Mouse (Mus musculus) CH12.LX (cell line): ENCODE measurements at regions not wholly inside any gene's neighbourhood (a gene's known extent, or its start where the extent isn't known, plus 50 kb on each side); places are given as distances from the start of the nearest gene placed in this dataset.

Source experiments
- DNase-seq: peaks from one replicate; pipeline ENCODE4 v3.0.0-alpha.2; 2013; ENCODE audit errors: extremely low read depth
- H3K27ac ChIP-seq: 2 replicates; pipeline ENCODE4 v1.5.1; 2012; ENCODE audit warnings: low read depth, mild to moderate bottlenecking, control low read depth, moderate library complexity; ENCODE audit not compliant: insufficient read depth
- H3K27me3 ChIP-seq: replicated peaks from 2 replicates; pipeline ENCODE3; 2012; ENCODE audit warnings: inconsistent platforms
- H3K36me3 ChIP-seq, 2 experiments: replicated peaks in 1 of 2; 2 replicates each; pipeline versions ENCODE3 to v1.6.1; 2012; ENCODE audit warnings: inconsistent platforms in 1 of 2, low read length in 1 of 2, mild to moderate bottlenecking in 1 of 2, mixed read lengths in 1 of 2, moderate library complexity in 1 of 2; ENCODE audit not compliant: control insufficient read depth in 1 of 2, insufficient read depth in 1 of 2
- H3K4me1 ChIP-seq, 2 experiments: 2 replicates each; pipeline ENCODE4 v1.6.1; 2012; ENCODE audit warnings: inconsistent platforms in 1 of 2, moderate library complexity in 1 of 2; ENCODE audit not compliant: insufficient read depth in 2 of 2, control insufficient read depth in 1 of 2
- H3K4me2 ChIP-seq: 2 replicates; pipeline ENCODE4 v1.6.1; 2012; ENCODE audit warnings: low read depth, mild to moderate bottlenecking, control low read depth; ENCODE audit not compliant: poor library complexity, insufficient read depth, severe bottlenecking
- H3K4me3 ChIP-seq, 3 experiments: fragments of 150-350 bp in 1 of 3; sonication (generic) in 1 of 3; replicated peaks in 1 of 3; 2 replicates each; pipeline versions ENCODE3 to v1.5.1; 2011 to 2012; ENCODE audit warnings: low read depth in 2 of 3, low read length in 2 of 3, mild to moderate bottlenecking in 2 of 3, moderate library complexity in 2 of 3, control low read depth in 1 of 3, improper control_type of control experiment in 1 of 3, inconsistent platforms in 1 of 3, mixed read lengths in 1 of 3; ENCODE audit not compliant: poor library complexity in 1 of 3
- H3K79me2 ChIP-seq: replicated peaks from 2 replicates; pipeline ENCODE4 v1.6.1; 2012; ENCODE audit warnings: mild to moderate bottlenecking, moderate library complexity; ENCODE audit not compliant: control insufficient read depth, poor library complexity, insufficient read depth, severe bottlenecking; ENCODE audit errors: extremely low read depth
- H3K9ac ChIP-seq: 2 replicates; pipeline ENCODE4 v1.6.1; 2012; ENCODE audit warnings: low read depth, mild to moderate bottlenecking, control low read depth, moderate library complexity; ENCODE audit not compliant: insufficient read depth
- H3K9me3 ChIP-seq: replicated peaks from 2 replicates; pipeline ENCODE3; 2012; ENCODE audit warnings: low read length, inconsistent platforms, mixed read lengths
- BHLHE40 ChIP-seq: IDR thresholded peaks from 2 replicates; pipeline ENCODE4 v1.6.1; 2011; ENCODE audit warnings: mild to moderate bottlenecking, low read depth, low read length, improper control_type of control experiment
- CHD1 ChIP-seq: IDR thresholded peaks from 2 replicates; pipeline ENCODE4 v1.6.1; 2012; ENCODE audit warnings: low read depth, low read length, improper control_type of control experiment, inconsistent platforms
- CHD2 ChIP-seq: IDR thresholded peaks from 2 replicates; pipeline ENCODE4 v1.6.1; 2011; ENCODE audit warnings: low read length, improper control_type of control experiment
- EP300 ChIP-seq: IDR thresholded peaks from 2 replicates; pipeline ENCODE4 v1.6.1; 2011; ENCODE audit warnings: low read length, improper control_type of control experiment
- ETS1 ChIP-seq: conservative IDR thresholded peaks from 2 replicates; pipeline ENCODE4 v1.6.1; 2012; ENCODE audit warnings: low read depth, mild to moderate bottlenecking, inconsistent platforms, low read length, improper control_type of control experiment, moderate library complexity
- GABPA ChIP-seq: IDR thresholded peaks from 2 replicates; pipeline ENCODE4 v1.6.1; 2012; ENCODE audit warnings: low read depth, low read length, improper control_type of control experiment, inconsistent platforms; ENCODE audit not compliant: insufficient replicate concordance
- HCFC1 ChIP-seq: IDR thresholded peaks from 2 replicates; pipeline ENCODE4 v1.6.1; 2012; ENCODE audit warnings: low read depth, mild to moderate bottlenecking, inconsistent platforms, low read length, improper control_type of control experiment
- IRF4 ChIP-seq: IDR thresholded peaks from 2 replicates; pipeline ENCODE4 v1.6.1; 2014; ENCODE audit warnings: low read depth, mild to moderate bottlenecking, inconsistent platforms, low read length, improper control_type of control experiment
- JUND ChIP-seq: conservative IDR thresholded peaks from 2 replicates; pipeline ENCODE4 v1.6.1; 2011; ENCODE audit warnings: low read depth, low read length, improper control_type of control experiment
- MXI1 ChIP-seq: IDR thresholded peaks from 2 replicates; pipeline ENCODE4 v1.6.1; 2011; ENCODE audit warnings: mild to moderate bottlenecking, low read depth, low read length, improper control_type of control experiment
- MYC ChIP-seq: IDR thresholded peaks from 2 replicates; pipeline ENCODE4 v1.6.1; 2011; ENCODE audit warnings: low read depth, mild to moderate bottlenecking, improper control_type of control experiment, low read length
- NRF1 ChIP-seq: IDR thresholded peaks from 2 replicates; pipeline ENCODE4 v1.6.1; 2014; ENCODE audit warnings: low read depth, mild to moderate bottlenecking, inconsistent platforms, low read length, improper control_type of control experiment, moderate library complexity
- RAD21 ChIP-seq: IDR thresholded peaks from 2 replicates; pipeline ENCODE4 v1.6.1; 2011; ENCODE audit warnings: low read depth, mild to moderate bottlenecking, low read length, improper control_type of control experiment, moderate library complexity
- RCOR1 ChIP-seq: conservative IDR thresholded peaks from 2 replicates; pipeline ENCODE4 v1.6.1; 2012; ENCODE audit warnings: low read depth, mild to moderate bottlenecking, inconsistent platforms, low read length, improper control_type of control experiment
- SMC3 ChIP-seq: IDR thresholded peaks from 2 replicates; pipeline ENCODE4 v1.6.1; 2011; ENCODE audit warnings: low read depth, low read length, improper control_type of control experiment
- TBP ChIP-seq: conservative IDR thresholded peaks from 2 replicates; pipeline ENCODE4 v1.6.1; 2011; ENCODE audit warnings: low read depth, low read length, improper control_type of control experiment
- TCF12 ChIP-seq: IDR thresholded peaks from 2 replicates; pipeline ENCODE4 v1.6.1; 2014; ENCODE audit warnings: low read depth, mild to moderate bottlenecking, inconsistent platforms, low read length, improper control_type of control experiment
- USF2 ChIP-seq: conservative IDR thresholded peaks from 2 replicates; pipeline ENCODE4 v1.6.1; 2011; ENCODE audit warnings: low read depth, low read length, improper control_type of control experiment
- ZMIZ1 ChIP-seq: IDR thresholded peaks from 2 replicates; pipeline ENCODE4 v1.6.1; 2012; ENCODE audit warnings: low read depth, mild to moderate bottlenecking, inconsistent platforms, low read length, improper control_type of control experiment
- ZNF384 ChIP-seq: IDR thresholded peaks from 2 replicates; pipeline ENCODE4 v1.6.1; 2012; ENCODE audit warnings: low read depth, low read length, improper control_type of control experiment, inconsistent platforms
- dilution Hi-C: fragments of 300-500 bp; cut with MboI; formaldehyde crosslinking; loops from 2 replicates; pipeline ENCODE4 v1.14.3; 2020; ENCODE audit warnings: low sequenced_read_pairs; ENCODE audit not compliant: extremely low pct_unique_long_range_greater_than_20kb, extremely low pct_ligation_motif_present
- in situ Hi-C: fragments of 300-500 bp; cut with MboI; formaldehyde crosslinking; loops from 3 replicates; pipeline ENCODE4 v1.14.3; 2019; ENCODE audit warnings: low sequenced_read_pairs, low pct_ligation_motif_present, low pct_unique_long_range_greater_than_20kb, mixed read lengths

GRCm38 (mm10) chr12:79941828-79942227 is 171.0 kb downstream of the Zfp36l1 start:
- Histone ChIP-seq H3K9me3 (no peaks in the 10 kb centered on the region), H3K4me3 (no peak overlapping the region), H3K9ac (no peak overlapping the region), H3K4me2 (no peak overlapping the region)
- TF ChIP-seq SMC3 (no peak), MYC (no peak), ZMIZ1 (no peak), GABPA (no peak), TCF12 (no peak), MXI1 (no peak), EP300 (no peak), ZNF384 (no peak), HCFC1 (no peak), TBP (no peak)
- TF ChIP-seq, all 38 proteins: peak for 0
- dilution Hi-C loops = no loop called here
- H3K27me3 ChIP-seq = no peaks in the 10 kb centered on the region
- DNase-seq = no peak
- H3K79me2 ChIP-seq = no peaks in the 10 kb centered on the region
- in situ Hi-C loops = no loop called here
- no peaks in the 10 kb centered on the region for H3K36me3 ChIP-seq
- peaks cover 3 to 39% of the 10 kb centered on the region in 2 experiments for H3K4me1 ChIP-seq
- no peak overlapping the region for H3K27ac ChIP-seq

GRCm38 (mm10) chr12:79939436-79939835 is 173.4 kb downstream of the Zfp36l1 start:
- Histone ChIP-seq H3K79me2 (no peaks in the 10 kb centered on the region), H3K4me2 (no peak overlapping the region), H3K27ac (no peak overlapping the region), H3K4me1 (peaks cover 3 to 27% of the 10 kb centered on the region in 2 experiments), H3K9ac (no peak overlapping the region), H3K4me3 (no peak overlapping the region), H3K27me3 (no peaks in the 10 kb centered on the region), H3K36me3 (no peaks in the 10 kb centered on the region), H3K9me3 (no peaks in the 10 kb centered on the region)
- no peak for DNase-seq
- dilution Hi-C loops (no loop called here), in situ Hi-C loops (no loop called here)
- no peak for TF ChIP-seq JUND
- TF ChIP-seq BHLHE40 = peak; percentile 19; the same call in 1 of the 2 replicates
- no peak for TF ChIP-seq RAD21

- H3K9me3 ChIP-seq = no peaks in the 10 kb centered on the region
- in situ Hi-C loops (no loop called here), dilution Hi-C loops (no loop called here)
- H3K27me3 ChIP-seq = no peaks in the 10 kb centered on the region
- TF ChIP-seq HCFC1 = no peak
- TF ChIP-seq IRF4 = no peak
- TF ChIP-seq CHD1 = no peak
- TF ChIP-seq JUND = no peak
- TF ChIP-seq CHD2 = no peak
- TF ChIP-seq SMC3 = no peak
- no peak for TF ChIP-seq NRF1
- TF ChIP-seq ETS1 = no peak
- no peak for TF ChIP-seq ZMIZ1
- no peak for TF ChIP-seq RCOR1
- TF ChIP-seq USF2 = no peak
- peaks cover 3 to 18% of the 10 kb centered on the region in 2 experiments for H3K4me1 ChIP-seq
- no peak overlapping the region for H3K4me2 ChIP-seq
- no peak for DNase-seq
- no peak overlapping the region for H3K4me3 ChIP-seq
- H3K36me3 ChIP-seq = no peaks in the 10 kb centered on the region
- H3K27ac ChIP-seq = no peak overlapping the region
- no peak overlapping the region for H3K9ac ChIP-seq
- H3K79me2 ChIP-seq = no peaks in the 10 kb centered on the region
Observed at GRCm38 (mm10) chr12:79937876-79938275, 174.9 kb downstream of the Zfp36l1 start.
